Mouse (Mus musculus): Measurements from ENCODE around the gene Alg5.

The Alg5 gene

GRCm38 (mm10) chr3:54790601-54791000 is 55.3 kb downstream of the Alg5 start:
- DNase-seq (ENCODE audit: extremely low read depth, insufficient read length, low spot score) = no peak

DNA sequence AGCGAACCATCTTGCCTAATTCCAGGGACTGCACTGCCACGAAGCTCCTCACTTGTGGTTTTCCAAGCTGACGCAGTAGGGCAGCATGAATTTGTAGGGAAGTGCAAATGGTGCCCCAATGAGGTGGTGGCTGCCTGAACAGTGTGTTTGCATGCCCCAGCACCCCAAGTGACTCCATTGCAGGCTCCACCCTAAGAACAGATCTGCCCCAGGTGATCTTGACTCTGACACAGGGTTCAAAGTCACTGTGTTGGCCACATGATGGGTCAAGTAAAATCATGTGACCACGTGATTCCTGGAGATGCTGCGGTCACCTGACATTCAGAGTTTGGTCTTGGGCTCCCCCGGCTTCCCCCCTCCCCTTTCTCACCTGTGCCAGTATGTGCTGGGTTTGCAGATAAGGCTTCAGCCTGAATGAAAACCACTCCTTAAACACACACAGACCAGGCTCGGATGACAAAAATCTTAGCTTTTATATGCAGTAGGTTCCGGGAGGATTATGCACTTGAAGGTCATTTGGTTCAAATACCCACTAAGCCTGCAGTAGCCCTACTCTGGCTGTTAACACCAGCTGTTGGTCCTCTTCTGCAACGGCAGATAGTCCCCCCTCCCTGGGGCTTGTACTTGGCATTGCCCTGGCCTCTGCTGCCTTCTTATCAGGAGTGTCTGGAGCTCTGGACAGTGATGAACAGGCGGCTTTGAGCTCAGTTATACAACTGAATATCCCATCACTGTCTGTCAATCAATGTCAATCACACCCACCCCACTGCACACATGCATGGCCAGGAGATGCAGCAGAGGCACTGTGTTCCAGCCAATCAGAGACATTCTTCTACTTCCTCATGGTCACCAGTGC is 56.7 kb downstream of the Alg5 start:
- DNase-seq (ENCODE audit: extremely low read depth, insufficient read length, low spot score) = no peak

DNA sequence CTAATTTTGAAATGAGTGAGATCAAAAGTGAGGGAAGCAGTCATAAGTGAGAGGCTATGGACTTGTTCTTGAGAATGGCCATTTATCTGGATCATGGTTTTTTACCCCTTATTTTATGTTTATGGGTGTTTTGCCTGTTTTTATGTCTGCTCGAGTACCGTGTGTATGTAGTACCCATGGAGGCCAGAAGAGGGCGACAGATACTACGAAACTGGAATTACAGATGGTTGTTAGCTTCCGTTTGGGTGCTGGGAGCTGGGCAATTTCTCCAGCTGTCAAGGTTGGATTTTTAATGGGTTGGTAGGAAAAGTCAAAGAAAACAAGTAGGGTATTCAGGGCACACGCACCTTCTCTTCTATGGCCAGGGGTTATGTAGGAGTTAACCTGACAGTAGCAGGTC is 58.4 kb downstream of the Alg5 start:
- no peak for DNase-seq (ENCODE audit: extremely low read depth, insufficient read length, low spot score)

GRCm38 (mm10) chr3:54795379-54795778 is 60.0 kb downstream of the Alg5 start:
- DNase-seq (ENCODE audit: extremely low read depth, insufficient read length, low spot score) = no peak

DNA sequence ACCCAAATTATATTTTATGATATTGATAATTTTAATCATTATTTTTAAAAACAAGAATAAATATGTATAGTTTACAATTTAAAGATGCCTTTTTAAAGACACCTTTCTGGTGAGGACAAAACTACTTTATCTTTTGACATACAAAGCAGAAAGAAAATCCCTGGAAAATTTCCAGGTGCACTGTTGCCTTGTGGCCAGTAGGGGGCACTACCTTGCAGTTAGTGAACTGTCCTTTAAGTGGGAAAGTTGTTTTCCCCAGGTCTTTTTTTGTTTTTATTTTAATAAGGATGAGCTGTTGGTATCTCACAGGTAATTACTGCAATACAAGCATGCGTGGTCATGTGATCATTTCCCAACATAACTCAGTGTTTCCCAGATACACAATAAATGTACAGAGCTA is 60.5 kb downstream of the Alg5 start:
- no peak for DNase-seq (ENCODE audit: extremely low read depth, insufficient read length, low spot score)

- no peak for DNase-seq (ENCODE audit: extremely low read depth, insufficient read length, low spot score)
Measured at GRCm38 (mm10) chr3:54797211-54797610, 61.9 kb downstream of the Alg5 start.
